Mouse (Mus musculus): Measurements from ENCODE around the gene Neu4. TPM values are rescaled to one million over a fixed set of nuclear protein-coding genes. Genes with fewer than 3 reads are reported as not detected.
A peak's percentile ranks its signal among the peaks of the same experiment; 100 is the strongest.
"Not testable (repeated sequence)": the region's sequence is repeated elsewhere in the genome, so short reads cannot be mapped to it uniquely, and the experiment has no call there.

The Neu4 gene
- polyA plus RNA-seq, 1 experiment from 2014 or later = not detected

GRCm38 (mm10) chr1:94055966-94056365 lies 35.7 kb downstream of the Neu4 start:
- Histone ChIP-seq H3K4me3 (ENCODE audit: low read depth, low read length) (no peak overlapping the region), H3K9ac (ENCODE audit: low read length) (no peak overlapping the region), H3K27me3 (ENCODE audit: control insufficient read depth, insufficient read depth, low read length) (no peaks in the 10 kb centered on the region), H3K36me3 (ENCODE audit: control insufficient read depth, insufficient read depth, low read length) (no peaks in the 10 kb centered on the region), H3K27ac (ENCODE audit: low read depth, low read length) (no peak overlapping the region), H3K9me3 (ENCODE audit: control insufficient read depth, low read length) (no peaks in the 10 kb centered on the region), H3K4me2 (ENCODE audit: low read depth, low read length, severe bottlenecking) (no peak overlapping the region), H3K4me1 (replicated peaks; ENCODE audit: control insufficient read depth, insufficient read depth, low read length) (no peaks in the 10 kb centered on the region)
- DNase-seq (ENCODE audit: low spot score) = no peak
- ATAC-seq (replicated peaks; ENCODE audit: low FRiP score) = no peak
- WGBS = 81% methylated on average over 3 of the region's 3 CpGs

GRCm38 (mm10) chr1:94057401-94057800 lies 37.1 kb downstream of the Neu4 start:
- Histone ChIP-seq H3K4me1 (replicated peaks; ENCODE audit: control insufficient read depth, insufficient read depth, low read length) (no peaks in the 10 kb centered on the region), H3K9me3 (ENCODE audit: control insufficient read depth, low read length) (no peaks in the 10 kb centered on the region), H3K4me3 (ENCODE audit: low read depth, low read length) (no peak overlapping the region), H3K9ac (ENCODE audit: low read length) (no peak overlapping the region), H3K4me2 (ENCODE audit: low read depth, low read length, severe bottlenecking) (no peak overlapping the region), H3K27me3 (ENCODE audit: control insufficient read depth, insufficient read depth, low read length) (no peaks in the 10 kb centered on the region), H3K36me3 (ENCODE audit: control insufficient read depth, insufficient read depth, low read length) (no peaks in the 10 kb centered on the region), H3K27ac (ENCODE audit: low read depth, low read length) (no peak overlapping the region)
- WGBS = 97% methylated on average over 2 of the region's 2 CpGs
- peak; percentile 32 for DNase-seq (ENCODE audit: low spot score)
- ATAC-seq (replicated peaks; ENCODE audit: low FRiP score) = no peak

- H3K4me3 ChIP-seq (ENCODE audit: low read depth, low read length); H3K27me3 ChIP-seq (ENCODE audit: control insufficient read depth, insufficient read depth, low read length); H3K9me3 ChIP-seq (ENCODE audit: control insufficient read depth, low read length); H3K36me3 ChIP-seq (ENCODE audit: control insufficient read depth, insufficient read depth, low read length); ATAC-seq (replicated peaks; ENCODE audit: low FRiP score); H3K4me2 ChIP-seq (ENCODE audit: low read depth, low read length, severe bottlenecking); H3K9ac ChIP-seq (ENCODE audit: low read length); DNase-seq (ENCODE audit: low spot score); H3K27ac ChIP-seq (ENCODE audit: low read depth, low read length); H3K4me1 ChIP-seq (replicated peaks; ENCODE audit: control insufficient read depth, insufficient read depth, low read length): not testable (repeated sequence)
- WGBS = 90% methylated on average over 1 of the region's 1 CpGs
Observed at GRCm38 (mm10) chr1:94058281-94058680, 38.0 kb downstream of the Neu4 start.

GRCm38 (mm10) chr1:94074756-94075155 lies 54.5 kb downstream of the Neu4 start:
- H3K9ac ChIP-seq (ENCODE audit: low read length) = no peak overlapping the region
- H3K4me1 ChIP-seq (replicated peaks; ENCODE audit: control insufficient read depth, insufficient read depth, low read length) = no peaks in the 10 kb centered on the region
- no peak for DNase-seq (ENCODE audit: low spot score)
- H3K9me3 ChIP-seq (ENCODE audit: control insufficient read depth, low read length) = no peaks in the 10 kb centered on the region
- no peak overlapping the region for H3K27ac ChIP-seq (ENCODE audit: low read depth, low read length)
- H3K4me2 ChIP-seq (ENCODE audit: low read depth, low read length, severe bottlenecking) = no peak overlapping the region
- no peak for ATAC-seq (replicated peaks; ENCODE audit: low FRiP score)
- H3K27me3 ChIP-seq (ENCODE audit: control insufficient read depth, insufficient read depth, low read length) = no peaks in the 10 kb centered on the region
- H3K36me3 ChIP-seq (ENCODE audit: control insufficient read depth, insufficient read depth, low read length) = no peaks in the 10 kb centered on the region
- 94% methylated on average over 6 of the region's 6 CpGs for WGBS
- H3K4me3 ChIP-seq (ENCODE audit: low read depth, low read length) = no peak overlapping the region

- H3K36me3 ChIP-seq (ENCODE audit: control insufficient read depth, insufficient read depth, low read length) = no peaks in the 10 kb centered on the region
- no peaks in the 10 kb centered on the region for H3K9me3 ChIP-seq (ENCODE audit: control insufficient read depth, low read length)
- no peaks in the 10 kb centered on the region; the same call in 1 of the 2 replicates for H3K27me3 ChIP-seq (ENCODE audit: control insufficient read depth, insufficient read depth, low read length)
- DNase-seq (ENCODE audit: low spot score) (no peak), ATAC-seq (replicated peaks; ENCODE audit: low FRiP score) (no peak)
- no peak overlapping the region for H3K4me3 ChIP-seq (ENCODE audit: low read depth, low read length)
- H3K9ac ChIP-seq (ENCODE audit: low read length) = no peak overlapping the region
- WGBS = 27% methylated on average over 1 of the region's 1 CpGs
- H3K27ac ChIP-seq (ENCODE audit: low read depth, low read length) = no peak overlapping the region
- no peaks in the 10 kb centered on the region for H3K4me1 ChIP-seq (replicated peaks; ENCODE audit: control insufficient read depth, insufficient read depth, low read length)
- no peak overlapping the region for H3K4me2 ChIP-seq (ENCODE audit: low read depth, low read length, severe bottlenecking)
Observed at GRCm38 (mm10) chr1:94076702-94077101, 56.5 kb downstream of the Neu4 start.

Other genes with a start within 250 kb of the Neu4 start
- gene Dtymk, start 218.5 kb upstream of the Neu4 start, polyA plus RNA-seq (2014; fragmentation: Nextera tagmentation; extraction: Ambion mirVana) = 267 and 282 TPM in 2 replicates
- 22.9 and 24.9 TPM in 2 replicates for gene Ing5, start 216.5 kb upstream of the Neu4 start, polyA plus RNA-seq (2014; fragmentation: Nextera tagmentation; extraction: Ambion mirVana)
- gene D2hgdh, start 195.5 kb upstream of the Neu4 start, polyA plus RNA-seq (2014; fragmentation: Nextera tagmentation; extraction: Ambion mirVana) = 11.5 and 12.5 TPM in 2 replicates
- gene Gal3st2, start 159.1 kb upstream of the Neu4 start, polyA plus RNA-seq (2014; fragmentation: Nextera tagmentation; extraction: Ambion mirVana) = not detected in 2 replicates
- not detected in 2 replicates for gene Gal3st2b, start 102.1 kb upstream of the Neu4 start, polyA plus RNA-seq (2014; fragmentation: Nextera tagmentation; extraction: Ambion mirVana)
- gene Gal3st2c, start 29.9 kb upstream of the Neu4 start, polyA plus RNA-seq (2014; fragmentation: Nextera tagmentation; extraction: Ambion mirVana) = not detected in 2 replicates
- not detected in 2 replicates for gene Pdcd1, start 32.1 kb downstream of the Neu4 start, polyA plus RNA-seq (2014; fragmentation: Nextera tagmentation; extraction: Ambion mirVana)

All from forebrain, embryonic 11.5 days (tissue).